12 mouse cellular contexts compared by ENCODE assay signal in the genomic region with DNA sequence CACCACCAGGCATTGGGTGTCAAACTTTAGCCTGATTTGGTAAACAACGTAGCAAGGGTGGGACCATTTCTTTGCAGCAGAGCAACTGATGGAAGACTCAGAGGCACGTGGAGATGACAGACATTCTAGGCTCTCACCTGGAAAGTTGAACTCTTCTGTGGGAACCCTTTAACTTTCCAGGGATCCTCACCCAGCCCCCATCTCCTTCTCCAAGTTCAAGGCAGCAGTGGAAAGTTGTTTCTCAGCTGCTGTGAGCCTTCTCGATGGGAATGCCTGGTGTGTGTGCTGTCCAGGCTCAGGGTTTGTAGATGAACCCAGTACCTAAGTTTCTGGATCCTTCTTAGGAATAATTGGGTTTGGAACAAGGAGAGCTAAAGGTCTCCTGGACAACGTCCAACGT. TPM values are rescaled to one million over a fixed set of nuclear protein-coding genes. Genes with fewer than 3 reads are reported as not detected.
DNase-seq lines count a peak whose midpoint lies in the region; ATAC-seq and TF ChIP-seq lines count a peak whose summit lies in the region.
"Had no signal": no experiment of that assay in that cellular context is flagged by ENCODE, and none has a peak within 500 bp of the region (broad histone marks: within the 10 kb centered on the region; RNA-seq: fewer than 3 reads in every experiment).

No protein-coding gene starts in this region.

- no peak for ATAC-seq in hindbrain, embryonic 12.5 days (ENCODE audit: low FRiP score)
- ATAC-seq: inflammation-experienced regulatory T-cells, adult 6 months had no signal

- DNase-seq in heart, embryonic 10.5 days (ENCODE audit: low spot score) = peak; percentile 66
- no peak for DNase-seq in heart, adult 18-20 months
- no peak for DNase-seq in midbrain, embryonic 10.5 days (ENCODE audit: low spot score)
- DNase-seq in B cell, adult 2 months = no peak
- DNase-seq in adrenal gland, postnatal 4 days (ENCODE audit: low spot score in 2 of 2) = no peak
- DNase-seq in urinary bladder, adult 2 months (ENCODE audit: low spot score) = no peak

- H3K4me3 ChIP-seq in heart, embryonic 10.5 days = peak overlapping the region; percentile 79
- peak overlapping the region; percentile 35 for H3K4me3 ChIP-seq in cortical plate, adult 2 months (ENCODE audit: insufficient read depth, low read length)
- H3K4me3 ChIP-seq in hindbrain, embryonic 12.5 days = peak overlapping the region; percentile 51
- peak overlapping the region; percentile 68 for H3K4me3 ChIP-seq in midbrain, embryonic 10.5 days

- TF ChIP-seq CTCF in cortical plate, adult 2 months (IDR thresholded peaks at IDR 0.05; ENCODE audit: extremely low read depth, insufficient read depth, low read length) = no peak

- H3K27me3 ChIP-seq in heart, embryonic 10.5 days (ENCODE audit: insufficient read depth, poor library complexity, severe bottlenecking) = peaks cover 34% of the 10 kb centered on the region
- peaks cover 30% of the 10 kb centered on the region for H3K27me3 ChIP-seq in hindbrain, embryonic 12.5 days
- H3K27me3 ChIP-seq in midbrain, embryonic 10.5 days (ENCODE audit: low read depth, poor library complexity, severe bottlenecking) = peaks cover 36% of the 10 kb centered on the region

- peak overlapping the region; percentile 76 for H3K9ac ChIP-seq in hindbrain, embryonic 12.5 days

- peak overlapping the region; percentile 87 for H3K4me2 ChIP-seq in hindbrain, embryonic 12.5 days (replicated peaks)

- H3K36me3 ChIP-seq in heart, embryonic 10.5 days = no peaks in the 10 kb centered on the region
- no peaks in the 10 kb centered on the region for H3K36me3 ChIP-seq in hindbrain, embryonic 12.5 days
- no peaks in the 10 kb centered on the region for H3K36me3 ChIP-seq in midbrain, embryonic 10.5 days

- H3K4me1 ChIP-seq in heart, embryonic 10.5 days = peaks cover 43% of the 10 kb centered on the region
- no peaks in the 10 kb centered on the region for H3K4me1 ChIP-seq in cortical plate, adult 2 months (ENCODE audit: control insufficient read depth, insufficient read depth, low read length)
- H3K4me1 ChIP-seq in hindbrain, embryonic 12.5 days = peaks cover 12% of the 10 kb centered on the region
- H3K4me1 ChIP-seq in midbrain, embryonic 10.5 days = peaks cover 19% of the 10 kb centered on the region

- WGBS in heart, embryonic 10.5 days = 32% methylated on average over 5 of the region's 5 CpGs
- WGBS in hindbrain, embryonic 12.5 days = 36% methylated on average over 5 of the region's 5 CpGs
- WGBS in midbrain, embryonic 10.5 days = 43% methylated on average over 5 of the region's 5 CpGs

- no peaks in the 10 kb centered on the region for H3K9me3 ChIP-seq in heart, embryonic 10.5 days
- no peaks in the 10 kb centered on the region for H3K9me3 ChIP-seq in hindbrain, embryonic 12.5 days (replicated peaks)
- no peaks in the 10 kb centered on the region for H3K9me3 ChIP-seq in midbrain, embryonic 10.5 days (replicated peaks)

- peak overlapping the region; percentile 89 for H3K27ac ChIP-seq in heart, embryonic 10.5 days
- no peak overlapping the region for H3K27ac ChIP-seq in cortical plate, adult 2 months (ENCODE audit: insufficient read depth, low read length)
- H3K27ac ChIP-seq in hindbrain, embryonic 12.5 days = no peak overlapping the region
- H3K27ac ChIP-seq in midbrain, embryonic 10.5 days (replicated peaks) = no peak overlapping the region

- no peak for TF ChIP-seq POLR2A in cortical plate, adult 2 months (IDR thresholded peaks at IDR 0.05; ENCODE audit: extremely low read depth, insufficient read depth, low read length)

RNA-seq across cellular contexts. Expression of gene Vstm4, which starts 0.3 kb away (rescaled TPM):
- polyA plus RNA-seq in heart, embryonic 10.5 days (2016; fragmentation: Nextera tagmentation; extraction: Ambion mirVana) = 6.1 and 9.5 TPM in 2 replicates
- 1 to 10 TPM; 8.4 to 8.7 TPM for total RNA-seq in heart, adult 18-20 months (2021)
- 3.3 and 3.9 TPM in 2 replicates for polyA plus RNA-seq in cortical plate, adult 2 months (2012; rRNA removed)
- 7.3 and 8.2 TPM in 2 replicates for polyA plus RNA-seq in hindbrain, embryonic 12.5 days (2016; fragmentation: Nextera tagmentation; extraction: Ambion mirVana)
- 2.7 and 3.6 TPM in 2 replicates for polyA plus RNA-seq in midbrain, embryonic 10.5 days (2016; fragmentation: Nextera tagmentation; extraction: Ambion mirVana)
- total RNA-seq in adrenal gland, postnatal 4 days (2021) = 10 to 100 TPM; 35.3 to 40.6 TPM
- polyA plus RNA-seq in urinary bladder, adult 2 months (2012; rRNA removed) = 17.0 and 19.0 TPM in 2 replicates
- total RNA-seq: common myeloid progenitor, adult 5-6 weeks; megakaryocyte-erythroid progenitor cell, adult 5-6 weeks had no signal
- polyA plus RNA-seq: C2C12; inflammation-experienced regulatory T-cells, adult 6 months had no signal

RNA-seq across cellular contexts. Expression of gene Fam170b, which starts 22.5 kb away (rescaled TPM):
- polyA plus RNA-seq in heart, embryonic 10.5 days (2016; fragmentation: Nextera tagmentation; extraction: Ambion mirVana) = 0.09 TPM in 1 of 2 replicates, not detected in the other
- total RNA-seq in heart, adult 18-20 months (2021) = not detected
- polyA plus RNA-seq in cortical plate, adult 2 months (2012; rRNA removed) = not detected in 2 replicates
- not detected in 2 replicates for polyA plus RNA-seq in hindbrain, embryonic 12.5 days (2016; fragmentation: Nextera tagmentation; extraction: Ambion mirVana)
- not detected in 2 replicates for polyA plus RNA-seq in midbrain, embryonic 10.5 days (2016; fragmentation: Nextera tagmentation; extraction: Ambion mirVana)
- not detected for total RNA-seq in adrenal gland, postnatal 4 days (2021)
- not detected in 2 replicates for polyA plus RNA-seq in urinary bladder, adult 2 months (2012; rRNA removed)
- total RNA-seq: common myeloid progenitor, adult 5-6 weeks; megakaryocyte-erythroid progenitor cell, adult 5-6 weeks had no signal
- polyA plus RNA-seq: C2C12; inflammation-experienced regulatory T-cells, adult 6 months had no signal
